Mouse (Mus musculus): ENCODE data around the gene Rpgrip1l.

GRCm38 (mm10) chr8:91350628-91351027, 37.6 kb upstream of the Rpgrip1l start:
- TF ChIP-seq CTCF (IDR thresholded peaks at IDR 0.05; ENCODE audit: borderline replicate concordance, extremely low read depth, insufficient read depth, insufficient read length): no peak
- TF ChIP-seq POLR2A (IDR thresholded peaks at IDR 0.05; ENCODE audit: borderline replicate concordance, extremely low read depth, insufficient read depth, insufficient read length, poor library complexity, severe bottlenecking): no peak

Measured in brain, embryonic 14.5 days (tissue).